Mouse (Mus musculus) embryo, embryonic 11.5 days (tissue): ENCODE data around the gene Ugdh.
"Not testable (repeated sequence)": the region's sequence is repeated elsewhere in the genome, so short reads cannot be mapped to it uniquely, and the experiment has no call there.

Experiments
- DNase-seq: peaks from one replicate; pipeline ENCODE4 v3.0.0-alpha.2; 2012; ENCODE audit warnings: low read depth, low spot score

The Ugdh gene

GRCm38 (mm10) chr5:65435806-65436561 lies at the start of gene Ugdh:
Gene Ugdh, minus strand, starts transcription at chr5:65435949.
- peak; percentile 98 for DNase-seq

GRCm38 (mm10) chr5:65482996-65483395 lies 47.2 kb upstream of the Ugdh start:
- DNase-seq: no peak

- DNase-seq: no peak
Measured at GRCm38 (mm10) chr5:65480511-65480910, 44.8 kb upstream of the Ugdh start.

GRCm38 (mm10) chr5:65479681-65480445 lies 44.1 kb upstream of the Ugdh start:
- DNase-seq: no peak

GRCm38 (mm10) chr5:65478224-65478623 lies 42.5 kb upstream of the Ugdh start:
- DNase-seq: no peak

GRCm38 (mm10) chr5:65476739-65477138 lies 41.0 kb upstream of the Ugdh start:
- DNase-seq: not testable (repeated sequence)

- no peak for DNase-seq
Measured at GRCm38 (mm10) chr5:65475806-65476205, 40.1 kb upstream of the Ugdh start.

- DNase-seq: no peak
Measured at GRCm38 (mm10) chr5:65469766-65470165, 34.0 kb upstream of the Ugdh start.

GRCm38 (mm10) chr5:65466911-65467310 lies 31.2 kb upstream of the Ugdh start:
- DNase-seq: no peak

- DNase-seq: no peak
Measured at GRCm38 (mm10) chr5:65460361-65460760, 24.6 kb upstream of the Ugdh start.

- no peak for DNase-seq
Measured at GRCm38 (mm10) chr5:65459454-65459853, 23.7 kb upstream of the Ugdh start.

GRCm38 (mm10) chr5:65457846-65458245 lies 22.1 kb upstream of the Ugdh start:
- no peak for DNase-seq

- no peak for DNase-seq
Measured at GRCm38 (mm10) chr5:65457086-65457827, 21.5 kb upstream of the Ugdh start.

GRCm38 (mm10) chr5:65454771-65455170 lies 19.0 kb upstream of the Ugdh start:
- no peak for DNase-seq

GRCm38 (mm10) chr5:65448941-65449340 lies 13.2 kb upstream of the Ugdh start:
- DNase-seq: no peak

- DNase-seq: no peak
Measured at GRCm38 (mm10) chr5:65447826-65448225, 12.1 kb upstream of the Ugdh start.

GRCm38 (mm10) chr5:65446756-65447155 lies 11.0 kb upstream of the Ugdh start:
- no peak for DNase-seq

GRCm38 (mm10) chr5:65444981-65445380 lies 9.2 kb upstream of the Ugdh start:
- DNase-seq: no peak

GRCm38 (mm10) chr5:65438041-65438440 lies 2.3 kb upstream of the Ugdh start:
- DNase-seq: no peak

- DNase-seq: no peak
Measured at GRCm38 (mm10) chr5:65435363-65435805, 365 bp downstream of the Ugdh start.

- DNase-seq: peak; percentile 8
Measured at GRCm38 (mm10) chr5:65434471-65435362, 1.0 kb downstream of the Ugdh start.
